Mouse (Mus musculus) limb, embryonic 12.5 days (tissue): ENCODE results near the gene Commd9. TPM values are rescaled to one million over a fixed set of nuclear protein-coding genes. Genes with fewer than 3 reads are reported as not detected.
A peak's percentile ranks its signal among the peaks of the same experiment; 100 is the strongest.

ENCODE experiments used
- ATAC-seq: fragments of 200-750 bp; cut with Nextera tagmentation; 2 replicates; pipeline ENCODE4 v1.8.0; 2017; ENCODE audit warnings: low read depth, moderate TSS enrichment; ENCODE audit not compliant: insufficient number of reproducible peaks, insufficient read depth, low FRiP score, low TSS enrichment
- H3K27ac ChIP-seq: fragments of 300-500 bp; sonication (generic); 2 replicates; pipeline ENCODE4 v1.5.1; 2016; ENCODE audit warnings: mild to moderate bottlenecking, moderate library complexity
- H3K27me3 ChIP-seq: fragments of 300-500 bp; sonication (generic); 2 replicates; pipeline ENCODE4 v1.6.1; 2016; ENCODE audit warnings: mild to moderate bottlenecking, moderate library complexity
- H3K36me3 ChIP-seq: fragments of 300-500 bp; sonication (generic); 2 replicates; pipeline ENCODE4 v1.6.1; 2016; ENCODE audit warnings: mild to moderate bottlenecking, moderate library complexity
- H3K4me1 ChIP-seq: fragments of 300-500 bp; sonication (generic); replicated peaks from 2 replicates; pipeline ENCODE4 v1.6.1; 2016
- H3K4me2 ChIP-seq: fragments of 300-500 bp; sonication (generic); 2 replicates; pipeline ENCODE4 v1.6.1; 2016; ENCODE audit warnings: mild to moderate bottlenecking, moderate library complexity
- H3K4me3 ChIP-seq: fragments of 300-500 bp; sonication (generic); replicated peaks from 2 replicates; pipeline ENCODE4 v1.5.1; 2016; ENCODE audit warnings: mild to moderate bottlenecking
- H3K9ac ChIP-seq: fragments of 300-500 bp; sonication (generic); replicated peaks from 2 replicates; pipeline ENCODE4 v1.6.1; 2016; ENCODE audit warnings: mild to moderate bottlenecking, moderate library complexity
- H3K9me3 ChIP-seq: fragments of 300-500 bp; sonication (generic); 2 replicates; pipeline ENCODE4 v1.6.1; 2016; ENCODE audit warnings: mild to moderate bottlenecking, moderate library complexity
- WGBS: fragments of 180-500 bp; shearing (Covaris S2); methylation state at CpG from one replicate; pipeline ENCODE4 v1.1.7; 2016; 5-methylcytosine and 5-hydroxymethylcytosine counted together
- polyA plus RNA-seq: library from polyadenylated mRNA; unstranded; fragments of >200 nt; fragmentation: Nextera tagmentation; extraction: Ambion mirVana; gene quantifications from 2 replicates; pipeline ENCODE4 v1.2.1, GENCODE M21; 2016

Gene Commd9
- polyA plus RNA-seq, 1 experiment from 2014 or later = 60.0 TPM

GRCm38 (mm10) chr2:101884286-101884685 is 1.8 kb upstream of the Commd9 start:
- no peak for ATAC-seq
- no peaks in the 10 kb centered on the region for H3K9me3 ChIP-seq
- H3K27me3 ChIP-seq = peaks cover 7% of the 10 kb centered on the region; the same call in 1 of the 2 replicates

DNA sequence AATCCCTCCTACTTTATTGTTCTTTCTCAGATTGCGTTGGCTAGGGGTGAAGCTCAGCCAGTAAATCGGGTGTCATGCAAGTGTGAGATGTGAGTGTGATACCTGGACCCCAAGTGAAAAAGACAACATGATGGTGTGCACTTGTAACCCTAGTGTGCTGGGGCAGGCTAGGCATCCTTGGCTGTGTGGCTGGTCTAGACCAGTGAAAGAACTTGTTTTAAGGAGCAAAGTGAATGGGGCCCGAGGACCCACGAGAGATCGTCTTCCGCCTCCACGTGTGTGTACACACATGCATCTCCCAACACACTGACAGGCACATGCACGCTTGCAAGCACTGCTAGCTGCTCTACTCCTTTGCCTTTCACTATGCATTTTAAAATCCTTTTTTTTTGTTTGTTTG is 2.8 kb downstream of the Commd9 start:
- H3K4me3 ChIP-seq = no peak overlapping the region
- H3K27ac ChIP-seq = no peak overlapping the region
- no peaks in the 10 kb centered on the region for H3K27me3 ChIP-seq
- no peaks in the 10 kb centered on the region for H3K9me3 ChIP-seq
- H3K36me3 ChIP-seq = no peaks in the 10 kb centered on the region
- 89% methylated on average over 8 of the region's 8 CpGs for WGBS
- H3K9ac ChIP-seq = no peak overlapping the region
- H3K4me2 ChIP-seq = no peak overlapping the region
- ATAC-seq = no peak
- peaks cover 8% of the 10 kb centered on the region for H3K4me1 ChIP-seq

More at GRCm38 (mm10) chr2:101884286-101884685, 1.8 kb upstream of the Commd9 start:
- no peak overlapping the region for H3K27ac ChIP-seq
- H3K9ac ChIP-seq = no peak overlapping the region
- H3K4me2 ChIP-seq = no peak overlapping the region
- no peak overlapping the region for H3K4me3 ChIP-seq
- no peaks in the 10 kb centered on the region for H3K36me3 ChIP-seq
- peaks cover 8% of the 10 kb centered on the region for H3K4me1 ChIP-seq
- WGBS = 83% methylated on average over 2 of the region's 2 CpGs

GRCm38 (mm10) chr2:101891143-101891542 is 5.1 kb downstream of the Commd9 start:
- H3K4me3 ChIP-seq = no peak overlapping the region
- no peak overlapping the region for H3K27ac ChIP-seq
- ATAC-seq = no peak
- H3K27me3 ChIP-seq = no peaks in the 10 kb centered on the region
- H3K9me3 ChIP-seq = no peaks in the 10 kb centered on the region
- H3K9ac ChIP-seq = no peak overlapping the region
- H3K4me2 ChIP-seq = no peak overlapping the region
- H3K36me3 ChIP-seq = peaks cover 10% of the 10 kb centered on the region; the same call in 1 of the 2 replicates
- H3K4me1 ChIP-seq = peaks cover 8% of the 10 kb centered on the region
- WGBS = 56% methylated on average over 7 of the region's 7 CpGs

DNA sequence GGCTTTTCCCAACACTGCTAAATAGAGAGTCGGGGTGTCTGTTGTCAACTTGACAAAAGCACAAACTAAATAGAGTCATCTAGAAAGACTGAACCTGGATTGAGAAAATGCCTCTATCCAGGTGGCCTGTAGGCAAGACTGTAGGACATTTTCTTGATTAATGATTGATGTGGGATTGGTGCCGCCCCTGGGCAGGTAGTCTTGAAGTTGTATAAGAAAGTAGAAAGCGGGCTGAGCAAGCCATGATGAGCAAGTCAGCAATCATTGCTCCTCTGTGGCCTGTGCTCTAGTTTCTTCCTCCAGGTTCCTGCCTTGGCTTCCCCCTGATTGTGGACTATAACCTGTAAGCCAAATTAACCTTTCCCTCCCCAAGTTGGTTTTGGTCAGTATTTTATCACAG is 8.1 kb downstream of the Commd9 start:
- Histone ChIP-seq H3K4me2 (no peak overlapping the region), H3K9me3 (no peaks in the 10 kb centered on the region), H3K36me3 (peaks cover 28% of the 10 kb centered on the region), H3K27ac (no peak overlapping the region), H3K9ac (no peak overlapping the region), H3K4me1 (no peaks in the 10 kb centered on the region; the same call in 1 of the 2 replicates), H3K4me3 (no peak overlapping the region), H3K27me3 (no peaks in the 10 kb centered on the region)
- ATAC-seq = no peak
- WGBS = 92% methylated on average over 3 of the region's 3 CpGs

- Histone ChIP-seq H3K4me2 (no peak overlapping the region), H3K4me3 (no peak overlapping the region)
- WGBS = 71% methylated on average over 10 of the region's 10 CpGs
Observed at GRCm38 (mm10) chr2:101896425-101897204, 10.6 kb downstream of the Commd9 start.

GRCm38 (mm10) chr2:101902196-101902595 is 16.1 kb downstream of the Commd9 start:
- Histone ChIP-seq H3K36me3 (peaks cover 33% of the 10 kb centered on the region), H3K4me2 (no peak overlapping the region), H3K4me1 (peaks cover 6% of the 10 kb centered on the region), H3K27ac (no peak overlapping the region), H3K9me3 (no peaks in the 10 kb centered on the region), H3K27me3 (no peaks in the 10 kb centered on the region), H3K4me3 (no peak overlapping the region), H3K9ac (no peak overlapping the region)
- no peak for ATAC-seq
- 79% methylated on average over 4 of the region's 4 CpGs for WGBS

More at GRCm38 (mm10) chr2:101896425-101897204, 10.6 kb downstream of the Commd9 start:
- Histone ChIP-seq H3K9ac (no peak overlapping the region), H3K36me3 (peaks cover 51% of the 10 kb centered on the region), H3K27ac (no peak overlapping the region), H3K9me3 (no peaks in the 10 kb centered on the region), H3K4me1 (no peaks in the 10 kb centered on the region; the same call in 1 of the 2 replicates), H3K27me3 (no peaks in the 10 kb centered on the region)
- no peak for ATAC-seq

- 0 out of 2 replicates have a peak, but pooled peaks cover 3% of the 10 kb centered on the region for H3K9me3 ChIP-seq
- H3K4me3 ChIP-seq = no peak overlapping the region; the same call in 1 of the 2 replicates
- H3K27me3 ChIP-seq = no peaks in the 10 kb centered on the region
- H3K4me2 ChIP-seq = peak overlapping the region; percentile 44
- peaks cover 16% of the 10 kb centered on the region; the same call in 1 of the 2 replicates for H3K36me3 ChIP-seq
- H3K9ac ChIP-seq = peak overlapping the region; percentile 50; the same call in 1 of the 2 replicates
- peaks cover 6% of the 10 kb centered on the region for H3K4me1 ChIP-seq
- peak; percentile 75 for ATAC-seq
- H3K27ac ChIP-seq = no peak overlapping the region
- 32% methylated on average over 21 of the region's 21 CpGs for WGBS
Observed at GRCm38 (mm10) chr2:101905534-101906378, 19.7 kb downstream of the Commd9 start.

DNA sequence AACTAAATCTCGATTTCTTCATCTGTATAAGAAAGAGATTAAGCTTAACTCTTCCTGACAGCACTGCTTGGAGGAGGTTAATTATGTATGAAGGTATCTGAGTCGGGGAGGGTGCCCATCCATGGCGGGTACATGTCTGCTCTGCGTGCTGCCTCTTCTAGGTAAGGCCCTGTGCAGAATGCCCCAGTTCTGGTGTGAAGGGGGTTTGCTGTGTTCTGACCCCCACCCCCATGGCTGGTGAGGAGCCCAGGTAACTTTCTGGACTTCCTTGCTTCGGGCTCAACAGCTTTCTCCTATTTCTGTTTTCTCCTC is 20.3 kb downstream of the Commd9 start:
- Histone ChIP-seq H3K27me3 (no peaks in the 10 kb centered on the region), H3K36me3 (peaks cover 10% of the 10 kb centered on the region; the same call in 1 of the 2 replicates), H3K4me1 (peaks cover 6% of the 10 kb centered on the region), H3K4me2 (0 out of 2 replicates have a peak overlapping the region, but pooled peaks have one; percentile 44), H3K4me3 (no peak overlapping the region), H3K27ac (no peak overlapping the region), H3K9me3 (0 out of 2 replicates have a peak, but pooled peaks cover 3% of the 10 kb centered on the region), H3K9ac (0 out of 2 replicates have a peak overlapping the region, but pooled peaks have one; percentile 50)
- 68% methylated on average over 5 of the region's 5 CpGs for WGBS
- 0 out of 2 replicates have a peak, but pooled peaks have one; percentile 15 for ATAC-seq

DNA sequence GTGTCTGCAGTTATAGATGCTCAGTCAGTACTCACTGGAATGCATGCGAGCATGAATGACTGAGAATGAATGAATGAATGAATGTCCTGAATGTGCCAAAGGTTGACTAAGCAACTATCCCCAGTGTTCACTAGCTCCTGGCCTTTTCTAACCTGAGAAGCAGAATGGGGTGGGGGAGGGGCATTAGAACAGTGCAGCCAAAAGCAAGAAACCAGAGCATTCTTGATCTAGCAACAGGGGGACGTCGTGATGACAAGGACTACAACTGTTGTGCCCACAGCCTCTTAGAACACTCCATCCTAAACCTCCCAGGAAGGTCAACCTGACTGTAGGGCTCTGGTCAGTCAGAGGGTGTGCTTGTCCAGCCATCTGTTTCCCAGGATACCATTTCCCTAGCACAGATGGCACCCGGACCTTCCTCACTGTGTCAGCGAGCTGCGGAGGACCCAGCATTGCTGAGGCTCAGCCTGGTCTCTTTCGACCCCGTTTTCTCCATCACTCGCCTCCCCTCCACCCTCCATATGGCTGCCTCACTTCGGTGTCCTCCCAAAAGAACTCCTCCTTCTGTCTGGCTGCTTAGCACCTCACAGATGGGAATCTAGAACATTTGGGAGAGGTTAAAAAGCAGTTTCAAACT is 21.5 kb downstream of the Commd9 start:
- whole genome bisulfite sequencing = 65% methylated on average over 10 of the region's 10 CpGs
- Histone ChIP-seq H3K4me1 (peaks cover 6% of the 10 kb centered on the region), H3K9ac (no peak overlapping the region), H3K27me3 (no peaks in the 10 kb centered on the region), H3K36me3 (0 out of 2 replicates have a peak, but pooled peaks cover 5% of the 10 kb centered on the region), H3K27ac (no peak overlapping the region), H3K4me2 (no peak overlapping the region), H3K4me3 (no peak overlapping the region), H3K9me3 (0 out of 2 replicates have a peak, but pooled peaks cover 3% of the 10 kb centered on the region)
- no peak for ATAC-seq

DNA sequence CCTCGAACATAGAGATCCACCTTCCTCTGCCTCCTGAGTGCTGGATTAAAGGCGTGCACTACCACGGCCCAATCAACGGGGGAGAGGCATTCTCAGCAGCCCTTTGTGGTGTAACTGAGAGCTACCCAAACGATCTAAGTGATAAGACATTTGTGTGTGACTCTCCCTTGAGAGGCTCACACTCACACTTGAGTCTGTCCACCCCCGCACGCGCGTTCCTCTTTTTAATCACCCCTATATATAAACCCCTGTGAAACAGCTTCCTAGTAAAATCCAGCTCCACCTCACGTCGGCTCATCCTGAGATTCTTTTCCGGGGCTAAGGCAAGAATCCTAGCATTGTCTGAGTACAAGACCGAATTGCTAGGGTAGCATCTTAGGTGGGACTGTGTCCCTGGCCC is 22.7 kb downstream of the Commd9 start:
- no peaks in the 10 kb centered on the region for H3K27me3 ChIP-seq
- no peak overlapping the region for H3K27ac ChIP-seq
- H3K9ac ChIP-seq = no peak overlapping the region
- H3K4me1 ChIP-seq = peaks cover 6% of the 10 kb centered on the region
- no peak overlapping the region for H3K4me3 ChIP-seq
- 80% methylated on average over 13 of the region's 13 CpGs for WGBS
- H3K4me2 ChIP-seq = no peak overlapping the region
- no peak for ATAC-seq
- H3K9me3 ChIP-seq = 0 out of 2 replicates have a peak, but pooled peaks cover 3% of the 10 kb centered on the region
- 0 out of 2 replicates have a peak, but pooled peaks cover 5% of the 10 kb centered on the region for H3K36me3 ChIP-seq
